Mouse (Mus musculus) heart, postnatal 0 days (tissue): Measurements from ENCODE around the gene Sub1. TPM values are rescaled to one million over a fixed set of nuclear protein-coding genes. Genes with fewer than 3 reads are reported as not detected.

Experiments
- ATAC-seq: fragments of 200-750 bp; cut with Nextera tagmentation; 2 replicates; pipeline ENCODE4 v1.8.0; 2017; ENCODE audit warnings: low read depth, moderate number of reproducible peaks, moderate library complexity; ENCODE audit not compliant: insufficient read depth
- DNase-seq: peaks from one replicate; pipeline ENCODE4 v3.0.0-alpha.2; 2016; ENCODE audit warnings: low spot score
- H3K27ac ChIP-seq: fragments of 300-500 bp; sonication (generic); 2 replicates; pipeline ENCODE4 v1.5.1; 2014; ENCODE audit warnings: low read depth, mild to moderate bottlenecking
- H3K27me3 ChIP-seq: fragments of 300-500 bp; sonication (generic); 2 replicates; pipeline ENCODE4 v1.6.1; 2014; ENCODE audit warnings: low read length, mixed read lengths; ENCODE audit not compliant: control insufficient read depth, insufficient read depth
- H3K36me3 ChIP-seq: fragments of 300-500 bp; sonication (generic); replicated peaks from 2 replicates; pipeline ENCODE4 v1.6.1; 2014; ENCODE audit warnings: low read length, mixed read lengths; ENCODE audit not compliant: control insufficient read depth, insufficient read depth
- H3K4me1 ChIP-seq: fragments of 300-500 bp; sonication (generic); 2 replicates; pipeline ENCODE4 v1.6.1; 2014; ENCODE audit warnings: antibody characterized with exemption; ENCODE audit not compliant: control insufficient read depth, insufficient read depth
- H3K4me2 ChIP-seq: fragments of 300-500 bp; sonication (generic); 2 replicates; pipeline ENCODE4 v1.6.1; 2014; ENCODE audit warnings: low read depth, mild to moderate bottlenecking, low read length, moderate library complexity
- H3K4me3 ChIP-seq: fragments of 300-500 bp; sonication (generic); 2 replicates; pipeline ENCODE4 v1.5.1; 2014; ENCODE audit warnings: low read depth, low read length
- H3K9ac ChIP-seq: fragments of 300-500 bp; sonication (generic); replicated peaks from 2 replicates; pipeline ENCODE4 v1.6.1; 2014; ENCODE audit warnings: low read depth, low read length, mixed read lengths
- H3K9me3 ChIP-seq: fragments of 300-500 bp; sonication (generic); replicated peaks from 2 replicates; pipeline ENCODE4 v1.6.1; 2016; ENCODE audit warnings: low read length; ENCODE audit not compliant: control insufficient read depth
- CTCF ChIP-seq: IDR thresholded peaks from 2 replicates; pipeline ENCODE4 v1.5.1; 2016; ENCODE audit warnings: antibody characterized with exemption, control low read depth, low read depth
- EP300 ChIP-seq: IDR thresholded peaks from 2 replicates; pipeline ENCODE4 v1.6.1; 2016; ENCODE audit warnings: antibody characterized with exemption, low read depth
- WGBS: fragments of 180-500 bp; shearing (Covaris S2); extraction: QIAGEN DNeasy Blood & Tissue Kit; methylation state at CpG from one replicate; pipeline ENCODE4 v1.1.7; 2014; 5-methylcytosine and 5-hydroxymethylcytosine counted together
- polyA plus RNA-seq: library from polyadenylated mRNA; unstranded; fragments of >200 nt; fragmentation: Nextera tagmentation; extraction: Ambion mirVana; gene quantifications from 2 replicates; pipeline ENCODE4 v1.2.1, GENCODE M21; 2015
- total RNA-seq: library from RNA; depleted of rRNA; stranded (reverse); fragments of >200 nt; gene quantifications from 2 replicates; pipeline ENCODE4 v1.2.3, GENCODE M21; 2014; ENCODE audit warnings: low replicate concordance

Sub1 gene
- total and polyA plus RNA-seq, 2 experiments from 2014 or later: 77.8 to 483 TPM

- H3K36me3 ChIP-seq: no peaks in the 10 kb centered on the region
- TF ChIP-seq EP300 (no peak), CTCF (no peak)
- 0 out of 2 replicates have a peak, but pooled peaks have one; percentile 8 for ATAC-seq
- WGBS: 10% methylated on average over 18 of the region's 18 CpGs
- H3K4me1 ChIP-seq: no peaks in the 10 kb centered on the region
- no peaks in the 10 kb centered on the region for H3K9me3 ChIP-seq
- peak overlapping the region; percentile 83 for H3K4me2 ChIP-seq
- DNase-seq: no peak
- 0 out of 2 replicates have a peak overlapping the region, but pooled peaks have one; percentile 22 for H3K9ac ChIP-seq
- H3K27me3 ChIP-seq: no peaks in the 10 kb centered on the region
- peak overlapping the region; percentile 62; the same call in 1 of the 2 replicates for H3K27ac ChIP-seq
- H3K4me3 ChIP-seq: peak overlapping the region; percentile 47
Measured at GRCm38 (mm10) chr15:12010602-12011044, 13.8 kb upstream of the Sub1 start.

GRCm38 (mm10) chr15:12009712-12010601 lies 13.2 kb upstream of the Sub1 start:
- H3K9ac ChIP-seq: 0 out of 2 replicates have a peak overlapping the region, but pooled peaks have one; percentile 22
- H3K4me3 ChIP-seq: peak overlapping the region; percentile 47
- H3K36me3 ChIP-seq: no peaks in the 10 kb centered on the region
- 43% methylated on average over 22 of the region's 23 CpGs for WGBS
- H3K27ac ChIP-seq: peak overlapping the region; percentile 62; the same call in 1 of the 2 replicates
- peak overlapping the region; percentile 83 for H3K4me2 ChIP-seq
- no peaks in the 10 kb centered on the region for H3K9me3 ChIP-seq
- no peaks in the 10 kb centered on the region for H3K27me3 ChIP-seq
- no peaks in the 10 kb centered on the region for H3K4me1 ChIP-seq
- TF ChIP-seq CTCF: no peak
- no peak for TF ChIP-seq EP300
- 0 out of 2 replicates have a peak, but pooled peaks have one; percentile 8 for ATAC-seq
- no peak for DNase-seq

DNA sequence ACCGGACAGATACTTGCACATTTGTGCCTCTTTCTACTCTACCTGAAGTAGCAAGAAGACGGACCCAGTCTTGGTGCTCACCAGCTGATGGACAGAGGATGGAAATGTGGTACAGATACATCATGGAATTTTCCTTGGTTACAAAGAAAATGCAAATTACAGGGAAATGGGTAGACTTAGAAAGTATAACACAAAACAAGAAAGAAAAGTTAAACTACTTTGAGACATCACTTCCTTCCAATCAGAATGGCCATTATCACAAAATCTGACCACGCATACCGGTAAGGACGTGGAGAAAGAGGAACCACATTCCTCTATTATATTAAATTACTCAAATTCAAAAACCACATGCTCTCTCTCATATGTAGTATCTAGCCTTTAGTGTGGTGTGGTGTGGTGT lies 12.1 kb upstream of the Sub1 start:
- DNase-seq (no peak), ATAC-seq (no peak)
- 91% methylated on average over 5 of the region's 5 CpGs for WGBS
- Histone ChIP-seq H3K27me3 (no peaks in the 10 kb centered on the region), H3K27ac (no peak overlapping the region), H3K9ac (no peak overlapping the region), H3K4me2 (no peak overlapping the region), H3K4me1 (no peaks in the 10 kb centered on the region), H3K9me3 (no peaks in the 10 kb centered on the region), H3K4me3 (no peak overlapping the region), H3K36me3 (no peaks in the 10 kb centered on the region)
- TF ChIP-seq CTCF (no peak), EP300 (no peak)

- H3K9me3 ChIP-seq: no peaks in the 10 kb centered on the region
- H3K4me2 ChIP-seq: no peak overlapping the region
- H3K36me3 ChIP-seq: no peaks in the 10 kb centered on the region
- H3K9ac ChIP-seq: no peak overlapping the region
- TF ChIP-seq EP300: no peak
- TF ChIP-seq CTCF: no peak
- H3K27me3 ChIP-seq: no peaks in the 10 kb centered on the region
- 54% methylated on average over 13 of the region's 13 CpGs for WGBS
- no peaks in the 10 kb centered on the region for H3K4me1 ChIP-seq
- ATAC-seq: no peak
- H3K4me3 ChIP-seq: no peak overlapping the region
- H3K27ac ChIP-seq: no peak overlapping the region
- DNase-seq: no peak
Measured at GRCm38 (mm10) chr15:12007971-12008800, 11.4 kb upstream of the Sub1 start.

GRCm38 (mm10) chr15:12007421-12007820 lies 10.6 kb upstream of the Sub1 start:
- WGBS: 86% methylated on average over 7 of the region's 7 CpGs
- Histone ChIP-seq H3K4me2 (no peak overlapping the region), H3K36me3 (no peaks in the 10 kb centered on the region), H3K9ac (no peak overlapping the region), H3K4me1 (no peaks in the 10 kb centered on the region), H3K27me3 (no peaks in the 10 kb centered on the region), H3K4me3 (no peak overlapping the region), H3K27ac (no peak overlapping the region), H3K9me3 (no peaks in the 10 kb centered on the region)
- DNase-seq (no peak), ATAC-seq (no peak)
- no peak for TF ChIP-seq CTCF
- no peak for TF ChIP-seq EP300
